Comparison of ENCODE assay signal across 8 mouse cellular contexts in the genomic region with DNA sequence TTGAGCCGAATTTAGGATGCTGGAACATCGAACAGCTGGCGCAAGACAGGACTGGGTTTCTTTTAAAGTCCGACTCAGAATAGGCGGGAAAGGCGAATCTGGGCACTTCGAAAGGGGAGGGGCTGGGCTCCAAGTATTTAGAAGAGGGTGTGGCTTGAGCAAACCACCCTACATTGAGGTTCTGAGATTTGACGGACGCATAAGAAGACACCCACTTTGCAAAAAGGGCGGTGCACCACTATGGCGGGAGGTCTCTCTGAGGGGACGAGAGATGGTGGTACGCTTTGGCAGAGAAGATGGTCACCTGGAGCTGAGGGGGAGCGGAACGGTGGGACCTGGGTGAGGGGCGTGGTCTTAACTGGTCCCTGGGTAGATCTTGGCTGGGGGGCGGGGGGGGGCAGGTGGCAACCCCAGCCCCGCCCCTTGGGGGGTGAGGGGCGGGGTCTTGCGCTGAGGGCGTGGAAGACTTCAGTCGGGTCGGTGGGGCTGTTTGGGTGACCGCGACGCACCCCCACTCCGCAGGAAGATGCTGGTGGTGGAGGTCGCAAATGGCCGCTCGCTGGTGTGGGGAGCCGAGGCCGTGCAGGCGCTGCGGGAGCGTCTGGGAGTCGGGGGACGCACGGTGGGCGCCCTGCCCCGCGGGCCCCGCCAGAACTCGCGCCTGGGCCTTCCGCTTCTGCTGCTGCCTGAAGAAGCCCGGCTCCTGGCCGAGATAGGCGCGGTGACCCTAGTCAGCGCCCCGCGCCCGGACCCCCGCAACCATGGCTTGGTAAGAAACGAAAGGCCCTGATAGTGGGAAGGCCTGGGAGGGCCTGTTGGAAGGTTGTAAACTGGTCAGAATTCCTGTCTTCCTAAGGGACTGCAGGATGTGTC. TPM values are rescaled to one million over a fixed set of nuclear protein-coding genes. Genes with fewer than 3 reads are reported as not detected.
DNase-seq lines count a peak whose midpoint lies in the region; ATAC-seq and TF ChIP-seq lines count a peak whose summit lies in the region.

No protein-coding gene starts in this region.

- no peaks in the 10 kb centered on the region for H3K27me3 ChIP-seq in embryonic facial prominence, embryonic 13.5 days
- no peaks in the 10 kb centered on the region for H3K27me3 ChIP-seq in heart, embryonic 12.5 days (replicated peaks)
- H3K27me3 ChIP-seq in kidney, embryonic 15.5 days, result no peaks in the 10 kb centered on the region
- H3K27me3 ChIP-seq in liver, embryonic 16.5 days (ENCODE audit: control insufficient read depth, insufficient read depth, low read depth, low read length), result no peaks in the 10 kb centered on the region
- no peaks in the 10 kb centered on the region for H3K27me3 ChIP-seq in neural tube, embryonic 11.5 days (ENCODE audit: control insufficient read depth, insufficient read depth, low read length)
- H3K27me3 ChIP-seq in stomach, postnatal 0 days (ENCODE audit: control insufficient read depth, insufficient read depth, low read length), result no peaks in the 10 kb centered on the region

- no peak for TF ChIP-seq EP300 in stomach, postnatal 0 days (optimal IDR thresholded peaks at IDR 0.05)

- peak overlapping the region; percentile 93 for H3K9ac ChIP-seq in embryonic facial prominence, embryonic 13.5 days
- peak overlapping the region; percentile 88 for H3K9ac ChIP-seq in heart, embryonic 12.5 days
- peak overlapping the region; percentile 90 for H3K9ac ChIP-seq in kidney, embryonic 15.5 days
- peak overlapping the region; percentile 85 for H3K9ac ChIP-seq in liver, embryonic 16.5 days (ENCODE audit: low read depth, low read length)
- H3K9ac ChIP-seq in neural tube, embryonic 11.5 days (ENCODE audit: low read length), result peak overlapping the region; percentile 75
- H3K9ac ChIP-seq in stomach, postnatal 0 days (ENCODE audit: low read length), result peak overlapping the region; percentile 77

- peak overlapping the region; percentile 98 for H3K27ac ChIP-seq in embryonic facial prominence, embryonic 13.5 days
- peak overlapping the region; percentile 95 for H3K27ac ChIP-seq in heart, embryonic 12.5 days (ENCODE audit: poor library complexity, severe bottlenecking)
- H3K27ac ChIP-seq in kidney, embryonic 15.5 days, result peak overlapping the region; percentile 99
- peak overlapping the region; percentile 89 for H3K27ac ChIP-seq in liver, embryonic 16.5 days (ENCODE audit: low read length)
- H3K27ac ChIP-seq in neural tube, embryonic 11.5 days (ENCODE audit: low read depth, low read length), result peak overlapping the region; percentile 88
- H3K27ac ChIP-seq in stomach, postnatal 0 days (replicated peaks), result peak overlapping the region; percentile 95

- peaks cover 21% of the 10 kb centered on the region for H3K4me1 ChIP-seq in embryonic facial prominence, embryonic 13.5 days
- H3K4me1 ChIP-seq in heart, embryonic 12.5 days (replicated peaks), result peaks cover 24% of the 10 kb centered on the region
- peaks cover 25% of the 10 kb centered on the region for H3K4me1 ChIP-seq in kidney, embryonic 15.5 days
- peaks cover 25% of the 10 kb centered on the region for H3K4me1 ChIP-seq in liver, embryonic 16.5 days (ENCODE audit: control insufficient read depth, low read depth, low read length)
- 0 out of 2 replicates have a peak, but pooled peaks cover 11% of the 10 kb centered on the region for H3K4me1 ChIP-seq in neural tube, embryonic 11.5 days (ENCODE audit: control insufficient read depth, insufficient read depth, low read length)
- no peaks in the 10 kb centered on the region for H3K4me1 ChIP-seq in stomach, postnatal 0 days (replicated peaks; ENCODE audit: control insufficient read depth, insufficient read depth)

- H3K4me3 ChIP-seq in embryonic facial prominence, embryonic 13.5 days, result peak overlapping the region; percentile 73
- peak overlapping the region; percentile 73 for H3K4me3 ChIP-seq in heart, embryonic 12.5 days
- H3K4me3 ChIP-seq in kidney, embryonic 15.5 days (replicated peaks), result peak overlapping the region; percentile 76
- peak overlapping the region; percentile 80 for H3K4me3 ChIP-seq in liver, embryonic 16.5 days (ENCODE audit: low read depth, low read length)
- H3K4me3 ChIP-seq in neural tube, embryonic 11.5 days (ENCODE audit: low read depth, low read length), result peak overlapping the region; percentile 53
- H3K4me3 ChIP-seq in stomach, postnatal 0 days (ENCODE audit: low read depth, low read length), result peak overlapping the region; percentile 83

- ATAC-seq in CD4-positive, CD25-positive, alpha-beta regulatory T cell, adult 4 months, result peak; percentile 29
- peak; percentile 52 for ATAC-seq in embryonic facial prominence, embryonic 13.5 days (ENCODE audit: insufficient number of reproducible peaks, insufficient read depth, low FRiP score, low TSS enrichment, low read depth)
- peak; percentile 72 for ATAC-seq in heart, embryonic 12.5 days (ENCODE audit: insufficient number of reproducible peaks, low FRiP score)
- ATAC-seq in kidney, embryonic 15.5 days (replicated peaks; ENCODE audit: low FRiP score), result peak; percentile 72
- peak; percentile 47 for ATAC-seq in liver, embryonic 16.5 days (ENCODE audit: low read depth)
- peak; percentile 32 for ATAC-seq in neural tube, embryonic 11.5 days (ENCODE audit: insufficient read depth, low FRiP score, low TSS enrichment)
- ATAC-seq in stomach, postnatal 0 days (ENCODE audit: low FRiP score, low TSS enrichment), result peak; percentile 56

- H3K9me3 ChIP-seq in embryonic facial prominence, embryonic 13.5 days, result no peaks in the 10 kb centered on the region
- H3K9me3 ChIP-seq in heart, embryonic 12.5 days (replicated peaks), result no peaks in the 10 kb centered on the region
- H3K9me3 ChIP-seq in kidney, embryonic 15.5 days (replicated peaks), result no peaks in the 10 kb centered on the region
- H3K9me3 ChIP-seq in liver, embryonic 16.5 days (replicated peaks; ENCODE audit: control insufficient read depth, low read length), result no peaks in the 10 kb centered on the region
- H3K9me3 ChIP-seq in neural tube, embryonic 11.5 days (ENCODE audit: control insufficient read depth, low read length), result no peaks in the 10 kb centered on the region
- H3K9me3 ChIP-seq in stomach, postnatal 0 days (ENCODE audit: control insufficient read depth, low read length), result no peaks in the 10 kb centered on the region

- DNase-seq in adrenal gland, postnatal 4 days (ENCODE audit: low spot score in 2 of 2), result peak; percentile 35 to 57
- peak; percentile 80 for DNase-seq in neural tube, embryonic 11.5 days (ENCODE audit: low spot score)
- peak; percentile 80 for DNase-seq in stomach, postnatal 0 days (ENCODE audit: low spot score)

- under 1% methylated on average over 54 of the region's 55 CpGs for WGBS in embryonic facial prominence, embryonic 13.5 days
- under 1% methylated on average over 54 of the region's 55 CpGs for WGBS in heart, embryonic 12.5 days
- WGBS in kidney, embryonic 15.5 days, result 1% methylated on average over 46 of the region's 55 CpGs
- under 1% methylated on average over 55 of the region's 55 CpGs for WGBS in liver, embryonic 16.5 days (ENCODE audit: insufficient replicate concordance)
- under 1% methylated on average over 43 of the region's 55 CpGs for WGBS in neural tube, embryonic 11.5 days
- WGBS in stomach, postnatal 0 days, result under 1% methylated on average over 41 of the region's 55 CpGs

- H3K4me2 ChIP-seq in embryonic facial prominence, embryonic 13.5 days, result peak overlapping the region; percentile 81
- peak overlapping the region; percentile 78 for H3K4me2 ChIP-seq in heart, embryonic 12.5 days
- peak overlapping the region; percentile 90 for H3K4me2 ChIP-seq in kidney, embryonic 15.5 days
- H3K4me2 ChIP-seq in liver, embryonic 16.5 days (ENCODE audit: low read depth, low read length), result peak overlapping the region; percentile 99
- H3K4me2 ChIP-seq in neural tube, embryonic 11.5 days (ENCODE audit: low read depth), result peak overlapping the region; percentile 78
- peak overlapping the region; percentile 79 for H3K4me2 ChIP-seq in stomach, postnatal 0 days (replicated peaks; ENCODE audit: low read depth)

- H3K36me3 ChIP-seq in embryonic facial prominence, embryonic 13.5 days, result peaks cover 36% of the 10 kb centered on the region
- peaks cover 39% of the 10 kb centered on the region for H3K36me3 ChIP-seq in heart, embryonic 12.5 days
- peaks cover 50% of the 10 kb centered on the region for H3K36me3 ChIP-seq in kidney, embryonic 15.5 days
- no peaks in the 10 kb centered on the region for H3K36me3 ChIP-seq in liver, embryonic 16.5 days (ENCODE audit: control insufficient read depth, insufficient read depth)
- H3K36me3 ChIP-seq in neural tube, embryonic 11.5 days (ENCODE audit: control insufficient read depth, insufficient read depth, low read length), result peaks cover 2% of the 10 kb centered on the region; the same call in 1 of the 2 replicates
- H3K36me3 ChIP-seq in stomach, postnatal 0 days (ENCODE audit: control insufficient read depth, insufficient read depth, low read length), result peaks cover 13% of the 10 kb centered on the region

- TF ChIP-seq CTCF in stomach, postnatal 0 days (IDR thresholded peaks at IDR 0.05; ENCODE audit: low read depth), result no peak

RNA-seq across cellular contexts. Expression of a gene that starts 1.0 kb away (rescaled TPM):
- 10 to 100 TPM; 19.4 to 25.7 TPM for polyA plus RNA-seq in CD4-positive, CD25-positive, alpha-beta regulatory T cell, adult 4 months (2017; shearing (Covaris generic))
- 10 to 100 TPM; 67.0 to 68.6 TPM for total RNA-seq in adrenal gland, postnatal 4 days (2021)
- polyA plus RNA-seq in embryonic facial prominence, embryonic 13.5 days (2015; fragmentation: Nextera tagmentation; extraction: Ambion mirVana), result 63.7 and 65.7 TPM in 2 replicates
- 40.7 TPM in 2 replicates for polyA plus RNA-seq in heart, embryonic 12.5 days (2016; fragmentation: Nextera tagmentation; extraction: Ambion mirVana)
- polyA plus RNA-seq in kidney, embryonic 15.5 days (2015; fragmentation: Nextera tagmentation; extraction: Ambion mirVana), result 56.9 and 59.6 TPM in 2 replicates
- polyA plus RNA-seq in liver, embryonic 16.5 days (2015; fragmentation: Nextera tagmentation; extraction: Ambion mirVana), result 19.0 and 22.0 TPM in 2 replicates
- 30.2 and 33.5 TPM in 2 replicates for polyA plus RNA-seq in neural tube, embryonic 11.5 days (2014; fragmentation: Nextera tagmentation; extraction: Ambion mirVana)
- polyA plus RNA-seq in stomach, postnatal 0 days (2015; fragmentation: Nextera tagmentation; extraction: Ambion mirVana), result 27.1 and 28.3 TPM in 2 replicates

RNA-seq across cellular contexts. Expression of a gene that starts 1.6 kb away (rescaled TPM):
- polyA plus RNA-seq in CD4-positive, CD25-positive, alpha-beta regulatory T cell, adult 4 months (2017; shearing (Covaris generic)), result 10 to 100 TPM in 1 of 2 experiments, 1 to 10 TPM in 1; 9.2 to 11.2 TPM
- total RNA-seq in adrenal gland, postnatal 4 days (2021), result 100 to 1,000 TPM; 136 to 145 TPM
- polyA plus RNA-seq in embryonic facial prominence, embryonic 13.5 days (2015; fragmentation: Nextera tagmentation; extraction: Ambion mirVana), result 275 and 301 TPM in 2 replicates
- polyA plus RNA-seq in heart, embryonic 12.5 days (2016; fragmentation: Nextera tagmentation; extraction: Ambion mirVana), result 206 and 218 TPM in 2 replicates
- 274 and 286 TPM in 2 replicates for polyA plus RNA-seq in kidney, embryonic 15.5 days (2015; fragmentation: Nextera tagmentation; extraction: Ambion mirVana)
- polyA plus RNA-seq in liver, embryonic 16.5 days (2015; fragmentation: Nextera tagmentation; extraction: Ambion mirVana), result 41.1 and 41.9 TPM in 2 replicates
- polyA plus RNA-seq in neural tube, embryonic 11.5 days (2014; fragmentation: Nextera tagmentation; extraction: Ambion mirVana), result 236 and 244 TPM in 2 replicates
- polyA plus RNA-seq in stomach, postnatal 0 days (2015; fragmentation: Nextera tagmentation; extraction: Ambion mirVana), result 143 TPM in 2 replicates

RNA-seq across cellular contexts. Expression of a gene that starts 9.5 kb away (rescaled TPM):
- polyA plus RNA-seq in CD4-positive, CD25-positive, alpha-beta regulatory T cell, adult 4 months (2017; shearing (Covaris generic)), result 1,000 to 10,000 TPM; 4,852 to 4,938 TPM
- 1,000 to 10,000 TPM; 1,269 to 1,279 TPM for total RNA-seq in adrenal gland, postnatal 4 days (2021)
- polyA plus RNA-seq in embryonic facial prominence, embryonic 13.5 days (2015; fragmentation: Nextera tagmentation; extraction: Ambion mirVana), result 1,711 and 1,735 TPM in 2 replicates
- polyA plus RNA-seq in heart, embryonic 12.5 days (2016; fragmentation: Nextera tagmentation; extraction: Ambion mirVana), result 866 and 893 TPM in 2 replicates
- polyA plus RNA-seq in kidney, embryonic 15.5 days (2015; fragmentation: Nextera tagmentation; extraction: Ambion mirVana), result 1,518 and 1,652 TPM in 2 replicates
- polyA plus RNA-seq in liver, embryonic 16.5 days (2015; fragmentation: Nextera tagmentation; extraction: Ambion mirVana), result 666 and 772 TPM in 2 replicates
- polyA plus RNA-seq in neural tube, embryonic 11.5 days (2014; fragmentation: Nextera tagmentation; extraction: Ambion mirVana), result 1,156 and 1,182 TPM in 2 replicates
- polyA plus RNA-seq in stomach, postnatal 0 days (2015; fragmentation: Nextera tagmentation; extraction: Ambion mirVana), result 1,098 and 1,141 TPM in 2 replicates

RNA-seq across cellular contexts. Expression of a gene that starts 17.0 kb away (rescaled TPM):
- 10 to 100 TPM; 11.0 to 17.7 TPM for polyA plus RNA-seq in CD4-positive, CD25-positive, alpha-beta regulatory T cell, adult 4 months (2017; shearing (Covaris generic))
- total RNA-seq in adrenal gland, postnatal 4 days (2021), result 10 to 100 TPM; 11.4 to 17.7 TPM
- polyA plus RNA-seq in embryonic facial prominence, embryonic 13.5 days (2015; fragmentation: Nextera tagmentation; extraction: Ambion mirVana), result 6.2 and 10.3 TPM in 2 replicates
- polyA plus RNA-seq in heart, embryonic 12.5 days (2016; fragmentation: Nextera tagmentation; extraction: Ambion mirVana), result 4.4 and 4.6 TPM in 2 replicates
- 20.4 and 23.9 TPM in 2 replicates for polyA plus RNA-seq in kidney, embryonic 15.5 days (2015; fragmentation: Nextera tagmentation; extraction: Ambion mirVana)
- 4.5 and 4.6 TPM in 2 replicates for polyA plus RNA-seq in liver, embryonic 16.5 days (2015; fragmentation: Nextera tagmentation; extraction: Ambion mirVana)
- 2.7 and 3.3 TPM in 2 replicates for polyA plus RNA-seq in neural tube, embryonic 11.5 days (2014; fragmentation: Nextera tagmentation; extraction: Ambion mirVana)
- 70.1 and 77.4 TPM in 2 replicates for polyA plus RNA-seq in stomach, postnatal 0 days (2015; fragmentation: Nextera tagmentation; extraction: Ambion mirVana)

RNA-seq across cellular contexts. Expression of a gene that starts 25.9 kb away (rescaled TPM):
- 1 to 10 TPM in 1 of 2 experiments, under 1 TPM in 1; 0.38 to 1.6 TPM for polyA plus RNA-seq in CD4-positive, CD25-positive, alpha-beta regulatory T cell, adult 4 months (2017; shearing (Covaris generic))
- total RNA-seq in adrenal gland, postnatal 4 days (2021), result 1 to 10 TPM; 2.3 to 2.5 TPM
- polyA plus RNA-seq in embryonic facial prominence, embryonic 13.5 days (2015; fragmentation: Nextera tagmentation; extraction: Ambion mirVana), result 0.17 and 0.33 TPM in 2 replicates
- 0.04 and 0.12 TPM in 2 replicates for polyA plus RNA-seq in heart, embryonic 12.5 days (2016; fragmentation: Nextera tagmentation; extraction: Ambion mirVana)
- polyA plus RNA-seq in kidney, embryonic 15.5 days (2015; fragmentation: Nextera tagmentation; extraction: Ambion mirVana), result 0.68 and 1.1 TPM in 2 replicates
- polyA plus RNA-seq in liver, embryonic 16.5 days (2015; fragmentation: Nextera tagmentation; extraction: Ambion mirVana), result 6.0 and 7.4 TPM in 2 replicates
- polyA plus RNA-seq in neural tube, embryonic 11.5 days (2014; fragmentation: Nextera tagmentation; extraction: Ambion mirVana), result 0.08 and 0.27 TPM in 2 replicates
- 0.82 and 1.0 TPM in 2 replicates for polyA plus RNA-seq in stomach, postnatal 0 days (2015; fragmentation: Nextera tagmentation; extraction: Ambion mirVana)

Comparison
In these comparisons a context has a peak if more than half of its experiments do, and no peak if none do; other contexts are left out.
1. Peak in every context shown above with its lines: DNase-seq, ATAC-seq, H3K4me3 ChIP-seq and H3K27ac ChIP-seq.